Mouse (Mus musculus) liver, embryonic 14.5 days (tissue): ENCODE results near the gene Wdcp. TPM values are rescaled to one million over a fixed set of nuclear protein-coding genes. Genes with fewer than 3 reads are reported as not detected.

Experiments
- ATAC-seq: fragments of 200-750 bp; cut with Nextera tagmentation; 2 replicates; pipeline ENCODE4 v1.8.0; 2017; ENCODE audit warnings: moderate number of reproducible peaks, mild to moderate bottlenecking, moderate library complexity; ENCODE audit not compliant: insufficient read depth
- DNase-seq, 3 experiments: peaks; one replicate each; pipeline ENCODE4 v3.0.0-alpha.2; 2012 to 2013; ENCODE audit warnings: low read depth in 3 of 3, low spot score in 3 of 3
- H3K27ac ChIP-seq: fragments of 300-500 bp; sonication (generic); 2 replicates; pipeline ENCODE4 v1.5.1; 2014; ENCODE audit warnings: moderate library complexity, mild to moderate bottlenecking, control low read depth, inconsistent platforms
- H3K27me3 ChIP-seq: fragments of 300-500 bp; sonication (generic); 2 replicates; pipeline ENCODE4 v1.6.1; 2014; ENCODE audit warnings: mild to moderate bottlenecking, low read length, moderate library complexity; ENCODE audit not compliant: control insufficient read depth, insufficient read depth
- H3K36me3 ChIP-seq: fragments of 300-500 bp; sonication (generic); replicated peaks from 2 replicates; pipeline ENCODE4 v1.6.1; 2014; ENCODE audit warnings: low read depth; ENCODE audit not compliant: control insufficient read depth, insufficient read depth
- H3K4me1 ChIP-seq, 2 experiments: fragments of 200-500 bp in 1 of 2; fragments of 300-500 bp in 1 of 2; sonication (generic) in 1 of 2; replicated peaks; 2 replicates each; pipeline ENCODE4 v1.6.1; 2012 to 2014; ENCODE audit warnings: antibody characterized with exemption in 1 of 2, inconsistent platforms in 1 of 2, low read length in 1 of 2; ENCODE audit not compliant: control insufficient read depth in 2 of 2, insufficient read depth in 2 of 2
- H3K4me2 ChIP-seq: fragments of 300-500 bp; sonication (generic); 2 replicates; pipeline ENCODE4 v1.6.1; 2014; ENCODE audit warnings: low read depth, mild to moderate bottlenecking, control low read depth, moderate library complexity
- H3K4me3 ChIP-seq, 2 experiments: fragments of 200-500 bp in 1 of 2; fragments of 300-500 bp in 1 of 2; sonication (generic) in 1 of 2; 2 replicates each; pipeline ENCODE4 v1.5.1; 2012 to 2014; ENCODE audit warnings: low read depth in 2 of 2, low read length in 2 of 2, mild to moderate bottlenecking in 2 of 2, control low read depth in 1 of 2, inconsistent platforms in 1 of 2, moderate library complexity in 1 of 2; ENCODE audit not compliant: insufficient read depth in 1 of 2
- H3K9ac ChIP-seq: fragments of 300-500 bp; sonication (generic); replicated peaks from 2 replicates; pipeline ENCODE4 v1.6.1; 2014; ENCODE audit warnings: mild to moderate bottlenecking, control low read depth, moderate library complexity
- H3K9me3 ChIP-seq: fragments of 300-500 bp; sonication (generic); 2 replicates; pipeline ENCODE4 v1.6.1; 2016; ENCODE audit warnings: low read length, mixed read lengths; ENCODE audit not compliant: control insufficient read depth
- CTCF ChIP-seq: IDR thresholded peaks from 2 replicates; pipeline ENCODE4 v1.5.1; 2016; ENCODE audit warnings: antibody characterized with exemption, low read depth, control low read depth
- EP300 ChIP-seq: IDR thresholded peaks from 2 replicates; pipeline ENCODE4 v1.6.1; 2016; ENCODE audit warnings: antibody characterized with exemption, low read depth
- WGBS: fragments of 180-500 bp; shearing (Covaris S2); extraction: QIAGEN DNeasy Blood & Tissue Kit; methylation state at CpG from one replicate; pipeline ENCODE4 v1.1.7; 2014; ENCODE audit not compliant: insufficient replicate concordance; 5-methylcytosine and 5-hydroxymethylcytosine counted together
- polyA plus RNA-seq, 2 experiments: library from polyadenylated mRNA; depleted of rRNA in 1 of 2; stranded (reverse) in 1 of 2; unstranded in 1 of 2; fragments of >200 nt; fragmentation: Nextera tagmentation in 1 of 2; extraction: Ambion mirVana in 1 of 2; gene quantifications; 2 replicates each; pipeline versions ENCODE4 v1.2.1 to v1.2.3; 2012 to 2014

The Wdcp gene
- polyA plus RNA-seq, 2 experiments: 9.1 to 11.6 TPM

GRCm38 (mm10) chr12:4856160-4856559 lies 13.1 kb downstream of the Wdcp start:
- no peak for ATAC-seq
- Histone ChIP-seq H3K36me3 (peaks cover 11% of the 10 kb centered on the region), H3K9ac (no peak overlapping the region), H3K4me1 (no peaks in the 10 kb centered on the region; a peak in 1 of 4 replicates), H3K4me3 (no peak overlapping the region), H3K27me3 (no peaks in the 10 kb centered on the region), H3K4me2 (no peak overlapping the region), H3K27ac (no peak overlapping the region), H3K9me3 (no peaks in the 10 kb centered on the region)
- TF ChIP-seq CTCF: peak; percentile 70
- no peak for TF ChIP-seq EP300
- DNase-seq: no peak
- WGBS: 80% methylated on average over 5 of the region's 5 CpGs

- Histone ChIP-seq H3K9me3 (no peaks in the 10 kb centered on the region), H3K36me3 (peaks cover 17% of the 10 kb centered on the region), H3K4me1 (no peaks in the 10 kb centered on the region; a peak in 1 of 4 replicates), H3K27me3 (no peaks in the 10 kb centered on the region), H3K9ac (no peak overlapping the region), H3K4me2 (no peak overlapping the region), H3K27ac (no peak overlapping the region), H3K4me3 (no peak overlapping the region)
- DNase-seq (no peak), ATAC-seq (no peak)
- peak; percentile 44; the same call in 1 of the 2 replicates for TF ChIP-seq CTCF
- TF ChIP-seq EP300: no peak
- WGBS: 88% methylated on average over 2 of the region's 2 CpGs
These were observed 13.7 kb downstream of the Wdcp start for GRCm38 (mm10) chr12:4856834-4857233.

- Histone ChIP-seq H3K9ac (no peak overlapping the region), H3K4me2 (no peak overlapping the region), H3K27ac (no peak overlapping the region), H3K36me3 (peaks cover 43% of the 10 kb centered on the region), H3K9me3 (no peaks in the 10 kb centered on the region), H3K4me1 (no peaks in the 10 kb centered on the region; a peak in 1 of 4 replicates), H3K27me3 (no peaks in the 10 kb centered on the region), H3K4me3 (no peak overlapping the region)
- TF ChIP-seq EP300 (no peak), CTCF (no peak)
- 26% methylated on average over 11 of the region's 11 CpGs for WGBS
- DNase-seq (no peak), ATAC-seq (peak; percentile 31; the same call in 1 of the 2 replicates)
These were observed 16.3 kb downstream of the Wdcp start for GRCm38 (mm10) chr12:4859241-4859914.

GRCm38 (mm10) chr12:4862672-4863071 lies 19.6 kb downstream of the Wdcp start:
- Histone ChIP-seq H3K4me1 (no peaks in the 10 kb centered on the region; a peak in 1 of 4 replicates), H3K27ac (no peak overlapping the region), H3K9me3 (no peaks in the 10 kb centered on the region), H3K4me3 (no peak overlapping the region), H3K9ac (no peak overlapping the region), H3K36me3 (peaks cover 73% of the 10 kb centered on the region), H3K4me2 (no peak overlapping the region), H3K27me3 (no peaks in the 10 kb centered on the region)
- ATAC-seq (no peak), DNase-seq (no peak)
- TF ChIP-seq EP300 (no peak), CTCF (peak; percentile 80)
- WGBS: 89% methylated on average over 4 of the region's 4 CpGs

GRCm38 (mm10) chr12:4863654-4864337 lies 20.7 kb downstream of the Wdcp start:
- H3K36me3 ChIP-seq: peaks cover 84% of the 10 kb centered on the region
- ATAC-seq (no peak), DNase-seq (no peak)
- H3K9ac ChIP-seq: no peak overlapping the region
- 87% methylated on average over 4 of the region's 4 CpGs for whole genome bisulfite sequencing
- H3K4me1 ChIP-seq: peaks cover 0 to under 1% of the 10 kb centered on the region in 2 experiments; a peak in 1 of 4 replicates
- no peaks in the 10 kb centered on the region for H3K9me3 ChIP-seq
- H3K4me2 ChIP-seq: no peak overlapping the region
- no peak overlapping the region for H3K4me3 ChIP-seq
- TF ChIP-seq CTCF: no peak
- TF ChIP-seq EP300: no peak
- H3K27ac ChIP-seq: no peak overlapping the region
- no peaks in the 10 kb centered on the region for H3K27me3 ChIP-seq
